Mouse (Mus musculus) retina, postnatal 7 days (tissue): Measurements from ENCODE around the gene Atp9a.

Experiments used
- DNase-seq: peaks from one replicate; pipeline ENCODE4 v3.0.0-alpha.2; 2012; ENCODE audit warnings: low read depth, low spot score

Gene Atp9a

GRCm38 (mm10) chr2:168738854-168739253 is 3.4 kb downstream of the Atp9a start:
- no peak for DNase-seq

- no peak for DNase-seq
Observed at GRCm38 (mm10) chr2:168737878-168738277, 4.3 kb downstream of the Atp9a start.

- no peak for DNase-seq
Observed at GRCm38 (mm10) chr2:168734023-168734422, 8.2 kb downstream of the Atp9a start.

- no peak for DNase-seq
Observed at GRCm38 (mm10) chr2:168731258-168731657, 11.0 kb downstream of the Atp9a start.

- DNase-seq: no peak
Observed at GRCm38 (mm10) chr2:168729736-168730135, 12.5 kb downstream of the Atp9a start.

- DNase-seq: no peak
Observed at GRCm38 (mm10) chr2:168728045-168728444, 14.2 kb downstream of the Atp9a start.

GRCm38 (mm10) chr2:168726007-168726406 is 16.2 kb downstream of the Atp9a start:
- no peak for DNase-seq

GRCm38 (mm10) chr2:168721313-168721712 is 20.9 kb downstream of the Atp9a start:
- no peak for DNase-seq

GRCm38 (mm10) chr2:168719742-168720141 is 22.5 kb downstream of the Atp9a start:
- DNase-seq: no peak

GRCm38 (mm10) chr2:168718735-168719134 is 23.5 kb downstream of the Atp9a start:
- no peak for DNase-seq

- DNase-seq: no peak
Observed at GRCm38 (mm10) chr2:168718267-168718666, 23.9 kb downstream of the Atp9a start.

- no peak for DNase-seq
Observed at GRCm38 (mm10) chr2:168712199-168713176, 29.7 kb downstream of the Atp9a start.

GRCm38 (mm10) chr2:168710979-168711378 is 31.2 kb downstream of the Atp9a start:
- DNase-seq: no peak

- no peak for DNase-seq
Observed at GRCm38 (mm10) chr2:168707766-168708165, 34.4 kb downstream of the Atp9a start.

- DNase-seq: no peak
Observed at GRCm38 (mm10) chr2:168702266-168702665, 39.9 kb downstream of the Atp9a start.

GRCm38 (mm10) chr2:168695027-168695403 is 47.2 kb downstream of the Atp9a start:
- DNase-seq: no peak

- no peak for DNase-seq
Observed at GRCm38 (mm10) chr2:168694379-168695026, 47.7 kb downstream of the Atp9a start.

- DNase-seq: peak; percentile 48
Observed at GRCm38 (mm10) chr2:168691774-168692173, 50.4 kb downstream of the Atp9a start.

GRCm38 (mm10) chr2:168687326-168687725 is 54.9 kb downstream of the Atp9a start:
- no peak for DNase-seq

GRCm38 (mm10) chr2:168685909-168686308 is 56.3 kb downstream of the Atp9a start:
- no peak for DNase-seq

- DNase-seq: no peak
Observed at GRCm38 (mm10) chr2:168684695-168685094, 57.5 kb downstream of the Atp9a start.

GRCm38 (mm10) chr2:168683520-168684150 is 58.6 kb downstream of the Atp9a start:
- DNase-seq: no peak
